Mouse (Mus musculus) midbrain, postnatal 0 days (tissue): ENCODE data around the gene Mrps6. TPM values are rescaled to one million over a fixed set of nuclear protein-coding genes. Genes with fewer than 3 reads are reported as not detected.

Experiments
- ATAC-seq: fragments of 200-750 bp; cut with Nextera tagmentation; 2 replicates; pipeline ENCODE4 v1.8.0; 2017; ENCODE audit warnings: moderate number of reproducible peaks, mild to moderate bottlenecking, moderate TSS enrichment, moderate library complexity; ENCODE audit not compliant: low FRiP score
- DNase-seq: peaks from one replicate; pipeline ENCODE4 v3.0.0-alpha.2; 2015; ENCODE audit warnings: low spot score
- H3K27ac ChIP-seq: fragments of 300-500 bp; sonication (generic); 2 replicates; pipeline ENCODE4 v1.5.1; 2014; ENCODE audit warnings: low read depth, mild to moderate bottlenecking, low read length, mixed read lengths
- H3K27me3 ChIP-seq: fragments of 300-500 bp; sonication (generic); 2 replicates; pipeline ENCODE4 v1.6.1; 2014; ENCODE audit warnings: low read length, control low read depth, mixed read lengths; ENCODE audit not compliant: insufficient read depth
- H3K36me3 ChIP-seq: fragments of 300-500 bp; sonication (generic); 2 replicates; pipeline ENCODE4 v1.6.1; 2014; ENCODE audit warnings: low read length, control low read depth, mixed read lengths; ENCODE audit not compliant: insufficient read depth
- H3K4me1 ChIP-seq: fragments of 300-500 bp; sonication (generic); 2 replicates; pipeline ENCODE4 v1.6.1; 2014; ENCODE audit warnings: mild to moderate bottlenecking, control low read depth, antibody characterized with exemption, low read length, mixed read lengths; ENCODE audit not compliant: insufficient read depth
- H3K4me2 ChIP-seq: fragments of 300-500 bp; sonication (generic); 2 replicates; pipeline ENCODE4 v1.6.1; 2014; ENCODE audit warnings: low read depth, mild to moderate bottlenecking, low read length, mixed read lengths; ENCODE audit not compliant: poor library complexity, severe bottlenecking
- H3K4me3 ChIP-seq: fragments of 300-500 bp; sonication (generic); 2 replicates; pipeline ENCODE4 v1.5.1; 2014; ENCODE audit warnings: low read depth, mild to moderate bottlenecking, low read length, moderate library complexity
- H3K9ac ChIP-seq: fragments of 300-500 bp; sonication (generic); replicated peaks from 2 replicates; pipeline ENCODE4 v1.6.1; 2014; ENCODE audit warnings: mild to moderate bottlenecking, low read length, moderate library complexity, mixed read lengths; ENCODE audit not compliant: poor library complexity, severe bottlenecking
- H3K9me3 ChIP-seq: fragments of 300-500 bp; sonication (generic); 2 replicates; pipeline ENCODE4 v1.6.1; 2016; ENCODE audit warnings: low read length, control low read depth
- CTCF ChIP-seq: IDR thresholded peaks from 2 replicates; pipeline ENCODE4 v1.5.1; 2016; ENCODE audit warnings: antibody characterized with exemption, mild to moderate bottlenecking
- WGBS: fragments of 180-500 bp; shearing (Covaris S2); extraction: QIAGEN DNeasy Blood & Tissue Kit; methylation state at CpG from one replicate; pipeline ENCODE4 v1.1.7; 2014; 5-methylcytosine and 5-hydroxymethylcytosine counted together
- polyA plus RNA-seq: library from polyadenylated mRNA; unstranded; fragments of >200 nt; fragmentation: Nextera tagmentation; extraction: Ambion mirVana; gene quantifications from 2 replicates; pipeline ENCODE4 v1.2.1, GENCODE M21; 2015
- total RNA-seq: library from RNA; depleted of rRNA; stranded (reverse); fragments of >200 nt; gene quantifications from 2 replicates; pipeline ENCODE4 v1.2.3, GENCODE M21; 2014

Mrps6 gene
- total and polyA plus RNA-seq, 2 experiments from 2014 or later = 38.7 to 148 TPM

DNA sequence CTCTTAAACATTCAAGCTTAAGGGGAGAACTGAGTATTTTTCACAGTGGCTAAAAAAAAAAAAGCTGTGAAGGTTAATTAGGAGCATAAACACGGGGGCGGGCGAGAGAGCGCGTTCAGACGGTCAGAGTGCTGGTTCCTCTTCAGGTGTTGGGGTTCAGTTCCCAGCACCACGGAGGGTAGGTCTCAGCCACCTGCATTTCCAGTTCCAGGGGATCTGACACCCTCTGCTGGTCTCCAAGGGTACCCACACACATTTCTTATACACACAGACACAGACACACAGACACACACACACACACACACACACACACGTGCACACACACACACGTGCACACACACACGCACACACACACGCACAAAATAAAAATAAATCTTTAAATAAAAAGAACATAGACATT is 18.1 kb upstream of the Mrps6 start:
- 96% methylated on average over 11 of the region's 11 CpGs for WGBS
- no peak overlapping the region for H3K4me3 ChIP-seq
- ATAC-seq (no peak), DNase-seq (no peak)
- no peaks in the 10 kb centered on the region for H3K9me3 ChIP-seq
- H3K4me1 ChIP-seq = no peaks in the 10 kb centered on the region
- TF ChIP-seq CTCF = no peak
- H3K36me3 ChIP-seq = no peaks in the 10 kb centered on the region
- H3K9ac ChIP-seq = no peak overlapping the region
- no peak overlapping the region for H3K4me2 ChIP-seq
- no peak overlapping the region for H3K27ac ChIP-seq
- H3K27me3 ChIP-seq = no peaks in the 10 kb centered on the region

- H3K9me3 ChIP-seq = no peaks in the 10 kb centered on the region
- peaks cover 4% of the 10 kb centered on the region; the same call in 1 of the 2 replicates for H3K4me1 ChIP-seq
- H3K27ac ChIP-seq = no peak overlapping the region
- DNase-seq (no peak), ATAC-seq (no peak)
- TF ChIP-seq CTCF = no peak
- no peaks in the 10 kb centered on the region for H3K27me3 ChIP-seq
- H3K4me3 ChIP-seq = no peak overlapping the region
- H3K36me3 ChIP-seq = no peaks in the 10 kb centered on the region
- no peak overlapping the region for H3K9ac ChIP-seq
- H3K4me2 ChIP-seq = no peak overlapping the region
- 81% methylated on average over 7 of the region's 7 CpGs for WGBS
Measured at GRCm38 (mm10) chr16:92051777-92052310, 6.2 kb upstream of the Mrps6 start.

DNA sequence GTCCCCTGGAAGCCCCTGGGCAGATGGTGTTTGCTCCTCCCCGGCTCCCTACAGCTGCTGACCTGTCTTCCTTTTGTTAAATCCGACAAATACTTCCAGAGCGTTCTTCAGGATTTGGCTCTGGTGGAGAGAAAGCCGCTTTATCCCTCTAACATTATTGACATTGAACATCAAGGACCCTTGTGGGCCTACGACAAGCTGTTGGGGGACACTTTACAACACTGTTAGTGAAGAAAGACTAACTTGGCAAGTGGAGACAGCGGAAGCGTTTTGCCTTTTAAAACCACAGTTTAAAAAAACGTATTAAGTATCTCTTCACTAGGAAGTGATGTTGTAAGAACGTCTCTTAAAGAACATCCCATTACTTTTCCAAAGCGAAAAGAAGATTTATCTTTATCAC is 5.5 kb upstream of the Mrps6 start:
- Histone ChIP-seq H3K27ac (no peak overlapping the region), H3K4me1 (peaks cover 4% of the 10 kb centered on the region; the same call in 1 of the 2 replicates), H3K9me3 (no peaks in the 10 kb centered on the region), H3K27me3 (no peaks in the 10 kb centered on the region), H3K36me3 (no peaks in the 10 kb centered on the region), H3K4me3 (no peak overlapping the region), H3K4me2 (no peak overlapping the region), H3K9ac (no peak overlapping the region)
- no peak for ATAC-seq
- DNase-seq = no peak
- 70% methylated on average over 10 of the region's 10 CpGs for WGBS
- TF ChIP-seq CTCF = no peak

- H3K27ac ChIP-seq = no peak overlapping the region
- H3K9me3 ChIP-seq = no peaks in the 10 kb centered on the region
- H3K36me3 ChIP-seq = no peaks in the 10 kb centered on the region
- H3K4me3 ChIP-seq = no peak overlapping the region
- no peak for DNase-seq
- TF ChIP-seq CTCF = no peak
- WGBS = 81% methylated on average over 2 of the region's 2 CpGs
- no peak for ATAC-seq
- H3K27me3 ChIP-seq = no peaks in the 10 kb centered on the region
- no peak overlapping the region for H3K4me2 ChIP-seq
- H3K9ac ChIP-seq = no peak overlapping the region
- H3K4me1 ChIP-seq = peaks cover 13% of the 10 kb centered on the region
Measured at GRCm38 (mm10) chr16:92056711-92057110, 1.4 kb upstream of the Mrps6 start.

DNA sequence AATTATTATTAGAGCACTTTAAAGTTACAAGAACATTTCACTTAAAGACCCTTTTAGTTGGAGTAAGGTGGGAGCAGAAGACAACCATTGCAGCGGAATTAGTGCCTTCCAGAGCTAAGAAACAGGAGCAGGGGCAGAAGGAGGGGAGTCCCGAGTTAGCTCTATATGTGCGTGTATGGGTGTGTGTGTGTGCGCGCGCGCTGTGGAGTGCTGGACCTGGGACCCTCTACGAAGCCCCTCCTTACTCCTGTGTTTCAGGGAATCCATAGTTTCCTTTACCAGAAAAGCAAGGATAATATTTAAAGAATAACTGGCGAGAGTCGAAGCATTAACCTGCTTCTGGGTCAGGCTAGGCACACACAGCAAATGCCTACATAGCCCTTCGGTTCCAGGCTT is 616 bp upstream of the Mrps6 start:
- no peaks in the 10 kb centered on the region for H3K27me3 ChIP-seq
- WGBS = 3% methylated on average over 11 of the region's 11 CpGs
- peak overlapping the region; percentile 79 for H3K9ac ChIP-seq
- ATAC-seq (peak; percentile 38; the same call in 1 of the 2 replicates), DNase-seq (no peak)
- TF ChIP-seq CTCF = no peak
- H3K9me3 ChIP-seq = no peaks in the 10 kb centered on the region
- H3K27ac ChIP-seq = peak overlapping the region; percentile 85
- 0 out of 2 replicates have a peak, but pooled peaks cover 2% of the 10 kb centered on the region for H3K36me3 ChIP-seq
- peaks cover 13% of the 10 kb centered on the region for H3K4me1 ChIP-seq
- H3K4me3 ChIP-seq = peak overlapping the region; percentile 81
- H3K4me2 ChIP-seq = peak overlapping the region; percentile 82

DNA sequence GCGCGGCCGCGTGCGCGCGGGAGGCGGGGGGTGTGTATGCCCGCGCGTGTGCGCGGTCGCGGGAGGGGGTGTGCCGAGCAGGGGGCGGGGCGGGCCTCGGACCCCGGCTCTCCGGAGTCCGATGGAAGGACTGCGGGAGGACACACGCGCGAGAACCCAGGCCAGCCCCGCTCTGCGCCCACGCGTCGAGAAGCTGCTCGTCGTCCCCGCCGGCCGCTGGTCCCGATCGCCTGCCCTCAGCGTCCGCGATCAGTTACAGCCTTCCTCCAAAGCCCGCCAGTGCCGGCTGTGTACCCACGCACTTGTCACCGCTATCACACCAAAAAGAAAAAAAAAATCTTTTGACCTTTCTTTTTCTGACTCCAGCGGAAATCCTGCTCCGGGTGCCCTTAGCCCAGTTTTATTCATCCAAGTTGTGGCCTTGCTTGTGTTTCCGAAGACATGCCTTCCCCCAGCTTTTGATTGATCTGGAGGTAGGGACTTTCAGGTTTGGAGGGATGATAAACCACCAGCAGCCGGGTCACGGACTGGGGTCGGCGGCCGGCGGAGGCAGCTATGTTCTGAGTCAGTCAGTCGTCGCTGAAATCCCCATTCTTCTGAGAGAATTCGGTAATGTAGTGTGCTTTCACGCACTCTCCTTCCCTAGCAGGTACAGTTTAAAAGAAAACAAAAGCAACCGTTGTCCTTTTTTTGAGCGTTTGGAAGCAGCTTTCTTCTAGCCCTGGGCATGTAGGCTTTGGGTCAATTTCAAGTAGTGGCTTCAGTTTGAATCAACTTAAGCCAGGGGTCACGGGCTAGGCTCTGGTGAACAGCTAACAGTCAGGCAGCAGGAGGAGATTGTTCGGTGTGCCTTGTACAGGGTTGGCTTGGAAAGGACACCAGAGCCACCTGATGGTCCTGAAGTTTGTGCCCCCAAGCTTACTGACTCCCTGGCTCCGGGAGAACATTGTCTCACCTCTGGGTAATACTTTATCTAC is 862 bp downstream of the Mrps6 start:
- no peak for TF ChIP-seq CTCF
- Histone ChIP-seq H3K4me3 (peak overlapping the region; percentile 81), H3K27ac (peak overlapping the region; percentile 85), H3K36me3 (0 out of 2 replicates have a peak, but pooled peaks cover 4% of the 10 kb centered on the region), H3K9me3 (no peaks in the 10 kb centered on the region), H3K4me1 (peaks cover 13% of the 10 kb centered on the region), H3K27me3 (no peaks in the 10 kb centered on the region), H3K4me2 (peak overlapping the region; percentile 82), H3K9ac (peak overlapping the region; percentile 79)
- DNase-seq (peak; percentile 18), ATAC-seq (no peak)
- whole genome bisulfite sequencing = 1% methylated on average over 63 of the region's 63 CpGs
